Mouse (Mus musculus): ENCODE results near the gene Tnks2. TPM values are rescaled to one million over a fixed set of nuclear protein-coding genes. Genes with fewer than 3 reads are reported as not detected.
A peak's percentile ranks its signal among the peaks of the same experiment; 100 is the strongest.
"Not testable (repeated sequence)": the region's sequence is repeated elsewhere in the genome, so short reads cannot be mapped to it uniquely, and the experiment has no call there.

Gene Tnks2
- 100 to 1,000 TPM; 113 to 120 (median 119) TPM for total RNA-seq (2022)

DNA sequence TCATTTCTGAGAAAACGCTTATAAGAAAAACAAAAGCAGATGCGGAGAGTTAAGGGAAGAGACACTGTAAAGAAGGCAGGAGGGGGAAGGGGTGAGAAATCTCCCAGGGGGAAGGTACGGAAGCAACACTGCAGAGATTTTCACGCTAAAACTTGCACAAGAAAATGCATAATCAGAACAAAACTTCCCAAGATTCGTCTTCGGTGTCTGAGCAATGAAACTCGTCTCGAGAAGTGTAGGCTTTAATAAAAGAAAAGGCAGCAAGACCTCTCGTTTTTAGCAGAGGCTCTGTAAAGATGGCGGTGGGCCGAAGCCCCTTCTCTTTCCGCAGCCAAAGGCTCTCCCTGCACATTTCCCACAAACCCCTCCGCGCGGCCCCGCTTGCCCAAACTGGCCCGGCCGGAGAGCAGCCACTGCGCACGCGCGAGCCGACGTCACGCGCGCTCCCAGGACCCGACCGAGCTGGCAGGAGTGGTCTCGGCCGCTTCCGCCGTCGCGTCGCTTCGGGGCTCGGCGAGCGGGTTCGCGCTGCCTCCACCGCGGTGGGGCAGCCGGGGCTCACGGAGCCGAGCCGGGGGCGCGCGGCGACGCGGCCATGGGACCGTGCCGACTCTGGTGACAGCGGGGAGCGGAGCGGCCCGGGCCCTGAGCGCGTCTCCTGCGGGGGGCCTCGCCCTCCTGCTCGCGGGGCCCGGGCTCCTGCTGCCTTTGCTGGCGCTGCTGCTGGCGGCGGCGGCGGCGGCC, at the start of gene Tnks2:
Tnks2 (plus strand) TSS at position 445 of the 744 bp plus-strand sequence.
- DNase-seq (ENCODE audit: low spot score in 2 of 2): peak; percentile 93 to 96

DNA sequence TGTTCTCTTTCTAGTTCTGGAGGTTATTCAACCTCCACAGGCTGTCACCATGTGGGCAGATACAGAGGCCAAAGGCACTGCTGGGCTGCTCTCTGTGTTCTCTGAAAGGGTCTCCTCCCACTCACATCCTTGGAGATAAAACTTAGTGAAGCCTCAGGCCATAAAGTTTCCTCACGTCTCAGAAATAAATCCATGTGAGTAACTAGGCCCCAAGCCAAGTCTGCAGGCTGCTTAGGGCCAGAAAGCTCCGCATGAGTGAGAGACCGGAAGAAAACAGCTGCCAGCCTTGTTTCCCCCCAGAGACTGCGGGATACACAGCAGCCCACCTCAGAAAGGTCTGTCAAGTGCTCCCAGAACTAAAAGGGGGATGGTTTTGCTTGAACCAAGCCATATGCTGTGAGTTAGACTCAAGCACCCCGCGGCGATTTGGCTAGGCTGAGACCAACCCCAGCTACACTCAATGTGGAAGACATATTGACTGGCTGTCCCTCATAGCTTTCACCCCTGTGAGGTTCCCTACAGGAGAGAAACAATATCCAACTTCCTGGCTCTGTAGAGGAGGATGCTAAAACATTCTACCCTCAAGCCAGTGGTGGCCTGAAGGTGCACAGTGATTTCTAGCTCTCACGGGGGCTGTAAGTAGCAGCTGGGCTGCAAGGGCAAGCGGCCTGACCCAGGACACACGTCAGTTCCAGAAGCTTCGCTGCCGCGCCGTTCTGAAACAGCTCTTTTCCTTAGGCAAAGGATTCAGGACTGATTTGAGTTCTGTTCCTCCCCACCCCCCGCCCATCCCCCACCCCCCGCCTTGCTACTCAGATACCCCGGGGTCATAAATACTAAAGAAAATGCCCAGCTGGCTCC, 43.9 kb upstream of the Tnks2 start:
- no peak for DNase-seq (ENCODE audit: low spot score in 2 of 2)

DNA sequence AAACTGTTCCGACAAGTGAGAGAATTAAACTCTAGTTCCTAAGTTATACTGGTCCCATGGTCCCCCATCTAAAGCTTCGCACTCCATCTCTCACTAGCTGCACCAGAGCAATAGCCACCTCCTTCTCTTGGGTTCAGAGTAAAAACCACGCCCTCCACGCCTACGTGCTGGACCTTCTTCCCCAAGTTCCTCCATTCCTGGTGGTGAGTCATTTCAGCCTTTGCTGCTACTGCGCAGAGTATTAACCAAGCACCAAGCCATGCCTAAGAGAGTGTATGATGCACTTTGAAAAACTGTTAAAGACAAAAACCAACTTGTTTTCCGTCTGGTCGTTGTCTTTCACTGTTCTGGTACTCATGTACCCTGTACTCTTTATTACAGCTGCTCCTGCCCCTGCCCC, 41.4 kb upstream of the Tnks2 start:
- no peak for DNase-seq (ENCODE audit: low spot score in 2 of 2)

DNA sequence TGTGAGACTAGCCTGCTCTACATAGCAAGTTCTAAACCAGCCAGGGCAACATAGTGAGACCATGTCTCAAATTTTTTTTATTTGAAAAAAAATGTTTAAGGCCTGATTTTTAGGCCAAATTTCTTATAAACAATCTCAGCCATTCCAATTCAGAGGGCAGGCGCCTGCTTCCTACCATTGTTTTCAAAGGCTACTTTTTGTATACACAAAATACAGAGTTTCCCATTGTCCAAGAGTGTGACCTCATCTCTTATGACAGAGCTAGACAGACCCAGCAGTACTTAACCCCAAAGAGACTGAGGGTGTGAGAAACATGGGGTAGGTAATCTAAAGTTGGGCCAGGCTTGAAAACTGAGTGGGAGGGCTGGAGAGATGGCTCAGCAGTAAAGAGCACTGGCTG, 40.6 kb upstream of the Tnks2 start:
- no peak for DNase-seq (ENCODE audit: low spot score in 2 of 2)

DNA sequence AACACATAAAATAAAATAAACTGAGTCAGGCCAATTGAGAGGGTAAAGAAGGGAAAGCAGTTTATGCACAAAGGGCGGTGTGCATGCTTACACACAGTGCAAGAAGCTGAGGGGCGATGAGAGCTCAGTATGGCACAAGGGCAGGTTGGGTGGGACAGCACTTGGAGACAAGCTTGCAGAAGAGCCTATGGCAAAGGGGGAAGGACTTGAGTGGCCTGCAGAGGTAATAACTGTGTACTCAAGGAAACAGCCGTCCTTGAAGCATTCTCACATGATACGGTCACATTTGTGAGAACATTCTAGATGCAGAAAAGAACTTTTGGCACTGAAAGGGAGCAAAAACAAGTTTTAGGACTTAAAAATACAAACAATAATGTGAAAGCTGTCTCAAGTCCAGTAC, 40.0 kb upstream of the Tnks2 start:
- DNase-seq (ENCODE audit: low spot score in 2 of 2): no peak

DNA sequence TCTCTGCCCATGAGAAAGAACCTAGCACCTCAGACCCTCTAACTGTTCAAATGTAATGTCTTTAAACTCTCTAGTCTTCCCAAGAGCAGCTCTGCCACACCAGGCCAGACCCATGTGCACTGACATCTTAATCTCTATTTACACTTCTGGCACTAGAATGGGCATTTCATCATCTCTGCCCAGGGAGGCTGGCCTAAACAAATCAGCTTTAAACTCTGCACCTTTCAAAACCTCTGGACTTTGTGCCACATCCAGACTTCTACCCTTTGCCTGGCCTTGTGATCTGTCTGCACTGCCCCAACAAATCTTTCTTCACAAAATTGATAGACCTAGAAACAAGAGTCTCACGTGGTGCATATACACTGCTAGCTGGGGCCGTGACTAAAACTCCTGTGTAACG, 38.8 kb upstream of the Tnks2 start:
- DNase-seq (ENCODE audit: low spot score in 2 of 2): no peak

DNA sequence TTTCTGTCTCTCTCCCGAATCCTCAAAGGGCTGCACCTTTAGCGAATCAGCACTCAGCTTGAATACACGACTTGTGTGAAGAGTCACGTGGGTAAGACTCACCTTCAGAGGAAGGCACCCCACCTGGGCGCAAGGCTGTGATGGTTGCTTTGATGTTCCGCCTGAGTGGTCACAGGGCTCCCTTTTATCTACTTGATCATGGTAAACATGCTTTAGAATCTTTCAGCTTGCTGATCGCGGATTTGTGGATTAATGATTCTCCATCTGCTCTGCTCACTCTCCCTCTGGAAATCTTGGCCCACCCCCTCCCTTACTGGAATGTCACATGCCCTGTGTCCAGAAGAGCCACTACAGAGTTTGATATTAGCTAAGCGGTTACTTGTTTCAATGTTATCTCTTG, 37.1 kb upstream of the Tnks2 start:
- no peak for DNase-seq (ENCODE audit: low spot score in 2 of 2)

DNA sequence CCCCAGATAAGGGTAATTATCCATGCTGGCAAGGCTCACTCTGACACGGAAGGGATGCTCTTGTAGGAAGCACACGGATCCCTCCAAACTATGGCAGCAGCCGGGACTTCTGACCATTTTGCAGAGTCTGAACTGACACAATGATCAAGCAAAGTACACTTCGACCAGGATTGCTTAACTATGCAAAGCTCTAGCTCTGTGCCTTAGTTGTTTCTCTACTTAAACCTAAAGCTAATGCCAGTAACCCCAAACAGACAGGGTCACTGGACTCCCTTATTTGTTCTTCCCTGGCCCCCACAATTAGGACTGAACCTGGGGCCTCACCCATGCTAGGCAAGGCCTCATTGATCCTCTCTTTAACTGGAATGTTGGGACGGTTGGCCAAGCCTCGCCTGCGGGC, 33.7 kb upstream of the Tnks2 start:
- DNase-seq (ENCODE audit: low spot score in 2 of 2): no peak

DNA sequence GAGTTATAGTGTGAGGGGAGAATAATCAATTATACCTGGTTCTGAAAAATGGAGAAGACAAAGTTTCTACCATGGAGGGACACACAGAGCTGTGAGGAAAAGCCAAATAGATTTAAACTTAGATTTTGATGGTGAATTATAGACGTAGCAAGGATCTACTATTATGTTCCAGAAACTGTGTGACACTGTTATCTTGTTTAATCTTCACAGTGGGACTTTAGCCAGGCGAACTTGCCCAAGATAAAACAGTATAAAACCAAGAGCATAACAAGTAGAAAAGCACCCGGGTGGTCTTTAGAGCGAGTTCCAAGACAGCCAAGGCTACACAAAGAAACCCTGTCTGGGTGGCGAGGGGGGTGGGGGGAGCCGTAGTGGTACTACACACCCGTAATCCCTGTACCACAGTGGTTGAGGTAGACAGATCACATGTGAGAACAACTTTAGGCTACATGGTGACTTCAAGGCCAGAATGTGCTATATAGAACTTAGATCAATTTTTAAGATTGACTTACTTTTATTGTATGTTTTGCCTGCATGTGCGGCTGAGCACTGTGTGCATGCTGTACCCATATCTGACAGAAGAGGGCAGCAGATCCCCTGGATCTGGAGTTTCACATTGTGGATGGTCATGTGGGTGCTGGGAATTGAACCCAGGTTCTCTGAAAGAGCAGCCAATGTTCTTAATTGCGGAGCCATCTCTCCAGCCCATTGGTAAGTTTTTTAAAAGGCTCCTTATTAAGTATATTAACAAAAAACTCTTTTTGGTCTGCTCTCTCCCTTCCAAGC, 32.0 kb upstream of the Tnks2 start:
- no peak for DNase-seq (ENCODE audit: low spot score in 2 of 2)

DNA sequence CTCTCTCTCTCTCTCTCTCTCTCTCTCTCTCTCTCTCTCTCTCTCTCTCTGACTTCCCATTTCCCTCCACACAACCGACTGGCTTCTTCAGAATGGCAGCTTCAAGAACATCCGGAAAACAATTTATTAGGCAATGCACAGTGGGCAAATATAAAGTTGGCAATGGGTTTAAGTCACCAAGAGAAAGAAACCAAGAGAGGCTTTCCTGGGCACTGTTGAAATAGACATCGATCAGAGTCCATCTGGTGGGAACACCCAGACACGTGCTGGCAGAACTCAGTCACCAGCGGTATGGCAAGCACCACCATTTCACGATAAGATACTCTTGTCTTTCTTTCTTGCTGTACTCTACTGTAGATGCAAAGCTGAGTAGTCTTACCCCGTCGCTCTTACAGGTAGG, 30.6 kb upstream of the Tnks2 start:
- no peak for DNase-seq (ENCODE audit: low spot score in 2 of 2)

DNA sequence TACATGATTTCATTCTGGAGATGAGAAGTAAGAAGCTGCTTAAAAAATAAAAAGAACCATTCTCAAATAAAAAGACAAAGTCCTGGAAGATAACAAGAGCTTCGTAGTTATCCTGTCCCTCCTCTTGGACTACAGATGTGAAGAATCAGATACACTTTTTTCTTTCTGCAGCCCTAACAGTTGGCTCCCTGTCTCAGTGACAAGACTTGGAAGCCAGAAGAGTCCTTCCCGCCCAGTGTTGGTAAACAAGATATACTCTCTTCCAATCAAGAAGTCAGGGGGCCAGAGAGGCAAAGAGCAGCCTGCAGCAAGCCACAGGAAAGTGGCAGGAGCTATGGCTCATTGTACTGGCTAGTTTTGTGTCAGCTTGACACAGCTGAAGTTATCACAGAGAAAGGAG, 27.2 kb upstream of the Tnks2 start:
- no peak for DNase-seq (ENCODE audit: low spot score in 2 of 2)

DNA sequence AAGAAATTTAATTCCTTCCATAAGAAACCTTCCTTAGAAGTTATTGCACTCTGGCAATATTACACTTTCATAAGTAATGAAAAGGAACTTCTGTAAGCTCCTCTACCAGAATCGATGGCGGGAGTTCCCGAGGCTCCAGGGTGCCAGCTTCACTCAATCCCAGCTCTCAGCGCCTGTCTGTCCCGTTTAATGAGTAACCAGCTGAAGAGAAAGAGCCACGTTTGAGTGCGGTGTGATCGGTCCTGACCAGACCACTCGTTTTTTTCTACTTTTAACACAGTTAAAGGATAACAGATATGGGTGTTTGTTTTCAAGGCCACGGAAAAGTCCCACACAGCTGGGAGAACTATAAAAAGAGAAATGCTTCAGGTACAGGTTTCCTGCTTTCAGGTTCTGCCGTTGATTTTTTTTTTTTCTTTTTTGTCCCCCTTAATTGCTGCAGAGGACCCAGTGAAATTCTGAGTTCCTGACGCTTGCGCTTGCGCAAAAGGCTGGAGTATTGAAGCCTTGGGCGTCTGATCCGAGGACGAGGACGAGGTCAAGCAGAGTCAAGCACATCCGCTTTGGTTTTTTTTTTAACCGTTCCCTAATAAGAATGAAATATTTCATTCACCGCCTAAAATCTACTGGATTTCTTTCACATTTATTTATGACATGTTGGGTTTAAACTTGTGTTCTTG, 25.5 kb upstream of the Tnks2 start:
- DNase-seq (ENCODE audit: low spot score in 2 of 2): no peak

DNA sequence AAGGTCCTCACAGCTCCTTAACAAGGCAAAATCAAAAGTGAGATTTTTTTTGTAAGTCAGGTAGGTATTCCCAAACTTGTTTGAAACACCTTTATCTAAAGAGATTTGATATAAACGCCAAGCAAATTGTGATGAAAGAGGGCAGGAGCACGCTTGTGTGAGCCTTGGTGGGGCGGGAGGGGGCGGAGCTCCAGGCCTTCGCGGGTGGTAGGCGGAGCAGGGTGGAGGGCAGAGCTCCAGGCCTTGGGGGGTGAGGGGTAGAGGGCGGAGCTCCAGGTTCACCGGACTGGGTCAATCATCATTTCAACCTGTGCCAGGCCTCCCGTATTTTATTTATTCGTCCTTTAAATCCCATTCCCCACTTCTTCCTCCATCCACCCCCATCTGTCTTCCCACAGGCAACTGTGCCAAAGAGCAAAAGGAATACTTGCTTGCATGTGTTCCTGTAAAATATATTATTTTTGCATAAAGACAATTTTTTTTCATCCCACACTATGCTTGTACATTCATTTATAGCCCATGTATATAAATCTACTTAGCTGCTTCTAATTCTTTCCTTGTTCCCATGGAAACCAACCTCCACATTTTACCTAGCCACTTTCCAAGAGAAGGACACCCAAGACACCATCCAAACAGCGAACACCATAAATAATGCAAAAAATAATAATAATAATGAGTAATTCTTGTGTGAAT, 24.4 kb upstream of the Tnks2 start:
- no peak for DNase-seq (ENCODE audit: low spot score in 2 of 2)

DNA sequence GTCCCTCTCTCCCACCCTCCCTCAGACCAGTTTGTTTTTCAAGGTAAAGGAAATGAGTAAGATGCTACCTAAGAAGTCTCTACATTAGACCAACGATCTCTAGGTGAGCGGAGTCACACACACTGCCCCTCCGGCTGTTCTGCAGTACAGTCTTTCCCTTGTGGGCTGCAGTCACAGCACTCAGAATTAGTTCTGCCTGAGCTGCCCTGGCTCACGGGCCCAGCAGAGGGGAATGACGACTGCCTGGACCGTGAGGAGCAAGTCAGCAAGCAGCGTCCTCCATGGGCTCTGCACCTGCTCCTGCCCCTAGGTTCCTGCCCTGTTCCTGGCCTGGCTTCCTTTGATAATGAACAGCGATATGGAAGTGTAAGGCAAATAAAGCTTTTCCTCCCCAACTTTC, 22.0 kb upstream of the Tnks2 start:
- no peak for DNase-seq (ENCODE audit: low spot score in 2 of 2)

DNA sequence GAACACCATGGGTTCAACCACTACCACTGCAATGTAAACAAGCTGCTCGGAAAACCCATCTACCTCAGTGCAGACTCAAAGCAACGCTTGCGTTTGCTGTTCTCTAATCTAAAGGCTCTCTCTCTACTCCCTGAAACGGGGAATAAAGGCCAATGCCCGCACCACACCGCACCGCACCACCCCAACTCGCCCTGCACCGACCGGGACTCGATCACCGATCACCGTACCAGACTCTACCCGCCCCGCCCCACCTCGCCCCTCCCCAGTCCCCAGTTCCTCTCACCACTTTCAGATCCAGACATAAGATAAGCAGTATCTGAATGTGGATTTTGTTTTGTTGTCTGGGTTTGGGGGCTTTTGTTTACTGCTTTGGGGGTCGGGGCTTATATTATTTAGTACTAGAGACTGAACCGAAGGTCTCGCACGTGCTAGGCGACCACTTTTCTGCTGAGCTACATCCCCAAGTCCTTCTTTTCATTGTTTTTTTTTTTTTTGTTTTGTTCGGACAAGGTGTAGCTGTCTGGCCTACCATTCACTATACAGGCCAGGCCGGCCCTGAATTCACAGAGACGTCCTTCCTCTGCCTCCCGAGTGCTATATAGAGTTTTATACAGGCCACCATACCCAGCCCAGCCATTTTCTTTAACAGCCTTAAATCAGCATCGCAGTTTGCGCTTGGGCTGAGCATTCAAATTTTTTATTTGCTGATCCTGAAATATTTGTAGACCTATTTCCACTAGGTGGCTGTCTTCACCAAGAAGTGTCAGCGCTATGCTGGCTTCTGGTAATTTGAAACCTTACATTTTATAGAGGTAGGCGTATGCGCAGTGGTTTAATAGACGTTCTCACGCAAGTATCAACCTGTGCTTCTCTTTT, 18.4 kb upstream of the Tnks2 start:
- peak; percentile 26 to 46 for DNase-seq (ENCODE audit: low spot score in 2 of 2)

DNA sequence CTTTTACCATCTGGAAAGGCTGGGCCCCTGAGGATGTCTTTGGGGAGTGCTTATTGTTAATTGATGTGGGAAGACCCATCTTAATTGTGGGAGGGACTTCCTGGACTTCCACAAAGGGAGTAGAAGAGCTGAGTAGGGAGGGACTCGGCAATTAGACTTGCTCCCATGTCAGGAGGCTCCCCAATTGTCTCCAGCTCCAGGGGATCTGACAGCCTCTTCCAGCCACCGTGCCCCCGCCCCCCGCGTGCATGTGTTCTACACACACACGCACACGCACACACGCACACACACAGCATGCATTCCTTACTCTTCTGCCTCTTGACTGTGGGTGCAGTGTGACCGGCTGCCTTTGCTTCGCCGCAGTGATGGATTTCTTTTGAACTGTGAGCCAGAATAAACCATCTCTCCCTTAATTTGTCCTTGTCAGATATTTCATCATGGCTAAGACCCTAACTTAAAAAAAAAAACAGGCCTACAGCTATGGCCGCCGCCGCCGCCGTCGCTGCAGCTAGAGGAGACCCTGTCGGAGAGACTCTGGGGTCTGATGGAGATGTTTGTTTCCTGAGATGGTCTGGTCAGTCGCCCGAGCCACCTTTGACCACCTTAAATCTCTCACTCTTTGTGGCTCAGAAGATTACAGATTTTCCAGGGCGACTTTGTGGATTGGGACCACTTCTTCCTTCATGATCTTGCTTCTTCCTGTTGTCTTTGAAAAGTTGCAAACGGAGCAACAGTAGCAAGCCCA, 15.7 kb upstream of the Tnks2 start:
- DNase-seq (ENCODE audit: low spot score in 2 of 2): no peak

DNA sequence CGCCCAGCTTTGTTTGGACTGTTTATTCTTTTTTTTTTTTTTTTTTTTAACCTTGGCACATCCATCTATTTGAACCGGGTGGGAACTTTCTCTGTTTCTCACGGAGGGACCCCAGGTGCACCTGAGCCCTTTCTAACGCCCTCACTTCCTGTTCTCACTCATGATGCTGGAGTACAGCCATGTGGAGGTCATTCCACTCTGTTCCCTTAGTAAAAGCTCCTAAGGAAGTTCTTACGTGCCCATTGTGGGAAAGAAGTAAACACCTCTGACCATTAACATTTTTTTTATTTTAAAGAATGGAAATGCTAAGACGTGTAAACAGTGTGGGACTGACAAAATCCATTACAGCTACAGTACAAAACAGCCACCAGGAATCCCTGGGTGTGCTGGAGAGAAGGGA, 14.8 kb upstream of the Tnks2 start:
- no peak for DNase-seq (ENCODE audit: low spot score in 2 of 2)

DNA sequence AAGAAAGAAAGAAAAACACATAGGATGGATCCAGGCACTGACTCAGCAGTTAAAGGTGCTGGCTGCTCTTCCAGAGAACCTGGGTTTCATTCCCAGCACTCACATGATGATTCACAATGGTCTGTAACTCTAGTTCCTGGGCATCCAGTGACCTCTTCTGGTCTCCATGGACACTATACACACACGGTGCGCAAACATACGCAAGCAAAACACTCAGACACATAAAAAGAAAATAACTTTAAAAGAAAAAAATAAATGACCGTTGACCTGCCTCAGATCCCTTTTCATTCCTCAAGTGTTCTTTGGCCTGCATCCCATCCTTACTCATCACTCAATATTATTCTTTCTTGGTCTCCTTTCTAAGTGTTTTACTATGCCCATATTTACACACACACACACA, 13.6 kb upstream of the Tnks2 start:
- DNase-seq (ENCODE audit: low spot score in 2 of 2): no peak

DNA sequence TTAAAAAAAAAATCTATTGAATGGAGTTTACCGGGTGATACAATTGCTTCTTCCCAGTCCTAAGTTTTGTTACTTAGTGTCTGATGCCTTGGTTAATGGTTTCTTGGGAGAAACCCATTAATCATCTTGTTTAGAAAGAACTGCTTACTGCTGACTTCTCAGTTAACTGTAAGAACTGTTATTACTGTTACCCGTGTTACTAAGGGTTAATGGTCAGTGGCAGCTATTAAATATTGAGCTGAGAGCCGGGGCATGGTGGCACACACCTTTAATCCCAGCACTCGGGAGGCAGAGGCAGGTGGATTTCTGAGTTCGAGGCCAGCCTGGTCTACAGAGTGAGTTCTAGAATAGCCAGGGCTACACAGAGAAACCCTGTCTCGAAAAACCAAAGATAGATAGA, 12.7 kb upstream of the Tnks2 start:
- DNase-seq (ENCODE audit: low spot score in 2 of 2): not testable (repeated sequence)

Measured in layer of hippocampus, adult 8-10 months (tissue).